Mouse (Mus musculus) urinary bladder, postnatal 14 days (tissue): ENCODE results near the gene Abhd17b.
"Not testable (repeated sequence)": the region's sequence is repeated elsewhere in the genome, so short reads cannot be mapped to it uniquely, and the experiment has no call there.

Experiments used
- DNase-seq: peaks from one replicate; pipeline ENCODE4 v3.0.0; 2021; ENCODE audit warnings: low spot score

Abhd17b gene

DNA sequence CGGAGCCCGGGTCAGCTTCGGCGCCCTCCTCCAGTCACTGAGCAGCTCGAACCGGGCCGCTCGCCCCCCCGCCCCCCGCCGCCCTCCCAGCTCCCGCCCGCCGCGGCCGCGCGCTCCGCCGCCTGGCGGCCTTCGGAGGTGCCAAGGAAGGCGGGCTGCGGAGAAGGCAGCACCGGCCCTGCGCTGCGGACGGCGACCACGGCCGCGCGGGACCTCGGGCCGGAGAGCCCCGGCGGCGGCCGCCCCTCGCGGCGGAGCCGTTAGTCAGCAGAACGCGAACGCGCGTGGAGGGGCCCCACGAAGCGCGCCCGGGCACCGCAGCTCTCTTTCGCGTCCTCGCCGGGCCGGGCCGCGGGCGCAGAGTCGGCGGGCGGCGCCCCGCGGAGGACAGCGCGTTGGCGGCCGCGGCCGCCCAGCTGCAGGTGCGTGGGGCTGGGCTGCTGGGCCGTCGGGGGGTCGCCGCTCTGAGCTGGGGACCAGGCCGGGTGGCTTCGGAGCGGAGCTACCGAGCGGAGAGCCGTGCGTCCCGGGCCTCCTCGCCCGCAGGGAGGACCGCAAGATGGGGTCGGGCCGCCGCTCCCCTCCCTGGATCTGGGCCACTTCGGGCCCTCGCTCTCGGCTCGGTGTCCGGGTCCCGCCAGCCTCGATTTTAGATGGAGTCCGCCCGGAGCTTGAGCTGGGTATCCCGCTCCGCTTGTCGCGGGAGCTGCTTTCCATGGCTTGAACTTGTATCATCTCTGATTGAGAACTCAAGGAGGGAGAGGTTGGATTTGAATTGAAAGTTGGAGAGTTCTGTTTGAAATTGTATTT, at the start of gene Abhd17b:
Abhd17b (plus strand) TSS at position 14 of the 810 bp plus-strand sequence.
- DNase-seq, result peak; percentile 50

DNA sequence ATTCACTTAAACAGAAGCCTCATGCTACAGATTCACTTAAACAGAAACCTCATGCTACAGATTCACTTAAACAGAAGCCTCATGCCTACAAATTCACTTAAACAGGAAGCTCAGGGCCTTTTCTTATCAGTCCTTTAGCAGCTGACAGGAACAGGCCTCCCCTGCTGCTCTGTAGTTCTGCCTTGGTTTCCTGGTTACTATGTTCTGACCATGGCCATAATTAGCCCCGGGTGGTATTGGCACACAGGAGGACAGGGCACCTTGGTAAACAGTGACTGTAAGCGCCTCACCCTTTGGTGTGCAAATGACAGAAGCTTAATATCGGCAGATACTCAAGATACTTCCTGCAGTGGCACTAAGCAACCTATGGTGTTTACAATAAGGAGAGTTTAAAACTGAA, 49.1 kb upstream of the Abhd17b start:
- DNase-seq, result no peak

- DNase-seq, result no peak
Observed at GRCm38 (mm10) chr19:21605294-21605693, 47.7 kb upstream of the Abhd17b start.

DNA sequence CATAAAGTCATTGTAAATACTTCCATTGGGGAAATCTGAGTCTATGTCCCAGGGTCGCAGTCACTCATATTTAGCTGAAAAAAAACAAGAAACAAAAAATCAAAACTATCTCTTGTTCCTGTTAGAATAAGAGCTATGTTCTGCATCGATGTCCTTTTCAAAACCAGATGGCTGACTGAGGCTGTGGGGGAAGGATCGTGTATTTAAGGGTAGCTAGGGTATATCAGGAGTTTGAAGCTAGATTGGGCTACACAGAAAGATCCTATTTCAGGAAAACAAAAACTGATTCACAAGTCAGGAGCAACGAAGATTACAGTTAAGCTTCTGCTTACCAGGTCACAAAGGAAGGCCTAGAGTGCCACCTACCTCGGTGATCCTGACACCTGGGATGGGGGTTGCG, 42.7 kb upstream of the Abhd17b start:
- no peak for DNase-seq

DNA sequence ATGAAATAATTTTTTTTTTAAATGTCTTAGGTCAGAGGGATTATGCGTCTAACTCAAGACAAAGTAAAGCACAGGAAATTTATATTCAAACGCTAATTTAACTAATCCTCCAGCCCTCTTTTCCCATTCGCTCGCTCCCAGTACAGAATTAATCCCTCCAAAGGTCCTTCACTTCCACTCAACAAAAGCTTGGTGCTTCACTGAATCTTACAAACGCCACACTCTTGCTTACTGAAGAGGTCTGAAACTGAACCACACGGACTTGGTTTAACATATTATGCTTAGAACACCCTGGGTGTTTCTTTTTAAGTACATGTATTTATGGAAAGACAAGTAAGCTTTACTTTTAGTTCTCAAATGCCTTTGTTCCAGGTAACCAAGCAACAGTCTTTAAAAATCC, 41.7 kb upstream of the Abhd17b start:
- DNase-seq, result no peak

GRCm38 (mm10) chr19:21611725-21612575, 41.0 kb upstream of the Abhd17b start:
- DNase-seq, result no peak

- DNase-seq, result no peak
Observed at GRCm38 (mm10) chr19:21615801-21616200, 37.2 kb upstream of the Abhd17b start.

DNA sequence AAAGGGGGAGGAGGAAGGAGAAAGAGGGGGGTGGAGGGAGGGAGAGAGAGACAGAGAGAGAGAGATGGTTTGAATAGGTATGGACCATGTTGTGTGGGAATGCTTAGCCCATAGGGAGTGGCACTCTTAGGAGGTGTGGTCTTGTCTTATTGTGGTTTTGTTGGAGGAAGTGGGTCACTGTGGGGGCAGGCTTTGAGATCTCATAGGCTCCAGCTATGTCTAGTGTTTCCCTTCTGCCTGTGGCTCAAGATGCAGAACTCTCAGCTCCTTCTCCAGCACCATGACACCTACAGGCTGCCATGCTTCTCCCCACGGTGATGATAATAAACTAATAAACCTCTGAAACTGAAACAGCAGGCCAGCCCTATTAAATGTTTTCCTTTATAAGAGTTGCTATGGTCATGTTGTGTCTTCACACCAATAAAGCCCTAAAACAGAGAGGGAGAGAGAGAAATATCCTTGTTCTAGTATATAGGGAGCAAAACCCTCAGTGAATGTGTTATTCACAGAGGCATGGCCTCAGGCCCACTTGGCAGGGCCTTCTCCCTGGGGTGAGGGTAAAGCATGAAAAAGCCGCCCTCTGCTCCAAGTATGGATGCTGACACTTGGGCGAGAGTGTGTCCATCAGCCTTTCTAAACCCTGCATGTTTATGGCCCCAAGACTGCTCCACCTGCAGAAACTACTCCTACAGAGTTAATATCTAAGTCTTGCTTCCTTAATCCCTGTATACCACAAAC, 29.4 kb upstream of the Abhd17b start:
- no peak for DNase-seq

GRCm38 (mm10) chr19:21624148-21624535, 28.8 kb upstream of the Abhd17b start:
- DNase-seq, result no peak

DNA sequence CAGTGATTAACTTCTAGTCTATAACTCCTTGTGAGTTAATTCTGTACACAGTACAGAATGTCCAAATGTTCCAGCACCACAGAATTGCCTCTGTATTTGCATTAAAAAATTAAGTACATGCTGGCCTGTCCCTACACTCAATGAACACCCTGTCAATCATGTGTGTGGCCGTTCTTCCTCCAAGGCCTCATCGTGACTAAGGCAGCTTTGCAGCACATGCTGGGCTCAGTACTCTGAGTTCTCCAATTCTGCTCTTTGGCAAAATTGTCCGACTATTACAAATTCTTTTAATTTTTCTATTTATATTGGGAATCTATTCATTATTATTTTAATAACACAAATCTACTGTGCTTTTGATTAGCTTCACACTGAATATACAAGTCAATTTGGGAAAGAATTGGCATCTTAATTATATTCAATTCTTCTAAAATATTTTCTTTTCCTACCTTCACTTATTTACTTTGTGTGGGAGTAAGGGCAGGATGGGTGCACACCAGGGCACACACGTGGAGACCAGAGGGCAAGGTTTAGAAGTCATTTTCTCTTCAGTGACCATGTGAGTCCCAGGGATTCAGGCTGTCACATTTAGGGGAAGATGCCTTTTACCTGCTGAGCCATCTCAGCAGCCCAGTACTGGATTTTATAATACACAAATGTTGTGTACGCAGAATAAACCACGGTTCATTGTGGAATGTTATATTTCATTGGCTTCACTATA, 26.6 kb upstream of the Abhd17b start:
- no peak for DNase-seq

DNA sequence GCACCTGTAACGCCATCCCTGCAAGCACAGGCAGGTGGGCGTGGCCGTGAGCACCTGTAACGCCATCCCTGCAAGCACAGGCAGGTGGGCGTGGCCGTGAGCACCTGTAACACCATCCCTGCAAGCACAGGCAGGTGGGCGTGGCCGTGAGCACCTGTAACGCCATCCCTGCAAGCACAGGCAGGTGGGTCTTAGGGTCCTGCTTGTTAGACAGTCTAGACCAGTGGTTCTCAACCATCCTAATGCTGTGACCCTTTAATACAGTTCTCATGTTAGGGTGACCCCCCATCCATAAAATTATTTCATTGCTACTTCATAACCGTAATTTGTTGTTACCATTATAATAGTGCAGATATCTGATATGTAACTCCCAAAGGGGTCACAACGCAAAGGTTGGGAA, 24.5 kb upstream of the Abhd17b start:
- DNase-seq, result not testable (repeated sequence)

- no peak for DNase-seq
Observed at GRCm38 (mm10) chr19:21629030-21629429, 24.0 kb upstream of the Abhd17b start.

- DNase-seq, result no peak
Observed at GRCm38 (mm10) chr19:21629501-21629900, 23.5 kb upstream of the Abhd17b start.

DNA sequence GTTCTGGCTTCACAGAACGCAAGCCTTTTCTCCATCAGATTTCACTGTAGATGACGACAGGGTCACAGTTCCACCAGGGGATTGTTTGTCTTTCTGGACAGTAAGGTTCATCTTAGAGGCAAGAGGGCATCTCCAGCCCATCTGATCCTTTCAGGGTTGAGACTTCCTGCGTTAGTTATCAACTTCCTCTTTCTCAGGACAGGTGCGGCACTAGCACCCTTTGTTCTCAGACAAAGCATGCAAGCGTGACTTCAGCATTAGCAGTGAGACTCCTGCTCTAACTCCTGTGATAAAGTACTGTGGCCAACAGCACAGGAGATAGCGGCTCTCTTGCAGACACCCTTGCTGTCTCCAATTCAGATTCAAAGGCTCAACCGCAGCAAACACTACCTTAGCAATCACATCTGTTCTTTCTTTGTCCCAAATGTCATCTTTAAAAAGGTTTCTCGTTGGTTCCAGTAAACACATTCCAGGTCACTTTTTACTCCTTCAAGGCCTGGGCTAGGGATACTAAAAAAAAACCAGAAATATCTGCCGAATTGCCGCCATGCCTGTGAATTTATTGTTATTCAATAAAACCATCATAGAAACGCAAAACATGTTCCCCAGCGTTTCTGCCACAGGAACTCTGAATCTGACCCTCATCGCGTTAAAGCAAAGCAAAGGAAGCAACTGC, 22.2 kb upstream of the Abhd17b start:
- DNase-seq, result no peak

DNA sequence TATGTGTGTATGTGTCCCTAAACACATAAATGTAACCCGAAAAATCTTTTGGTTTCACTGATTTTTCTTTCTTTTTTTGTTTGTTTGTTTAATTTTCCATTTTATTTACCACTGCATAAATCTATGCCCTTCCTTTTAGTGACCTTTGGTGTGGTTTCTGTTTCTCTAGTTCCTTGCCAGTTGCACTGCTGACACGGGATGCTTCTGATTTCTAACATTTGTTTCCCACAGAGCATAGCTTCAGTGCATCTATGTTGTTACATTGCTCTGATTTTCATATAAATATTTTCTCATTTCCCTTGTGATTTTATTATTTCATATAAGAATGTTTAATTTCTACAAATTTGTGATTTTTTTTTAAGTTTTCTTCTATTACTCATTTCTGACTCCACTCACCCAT, 17.6 kb upstream of the Abhd17b start:
- no peak for DNase-seq

DNA sequence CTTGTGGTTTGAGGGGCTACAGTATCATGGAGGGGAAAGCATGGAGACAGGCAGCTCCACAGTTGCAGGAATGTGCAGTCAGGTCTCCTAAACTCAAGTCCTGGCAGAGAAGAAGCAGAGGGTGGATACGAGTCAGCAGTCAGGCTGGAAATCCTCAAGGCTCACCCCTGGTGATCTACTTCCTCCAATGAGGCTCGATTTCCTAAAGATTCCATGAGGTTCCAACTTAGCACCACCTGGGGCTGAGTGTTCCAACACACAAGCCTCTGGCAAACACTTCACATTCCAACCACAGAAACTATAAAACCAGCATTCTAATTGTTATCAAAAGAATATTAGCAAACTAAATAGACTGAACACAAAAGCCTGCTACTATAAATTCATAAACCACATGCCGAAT, 16.1 kb upstream of the Abhd17b start:
- DNase-seq, result no peak

DNA sequence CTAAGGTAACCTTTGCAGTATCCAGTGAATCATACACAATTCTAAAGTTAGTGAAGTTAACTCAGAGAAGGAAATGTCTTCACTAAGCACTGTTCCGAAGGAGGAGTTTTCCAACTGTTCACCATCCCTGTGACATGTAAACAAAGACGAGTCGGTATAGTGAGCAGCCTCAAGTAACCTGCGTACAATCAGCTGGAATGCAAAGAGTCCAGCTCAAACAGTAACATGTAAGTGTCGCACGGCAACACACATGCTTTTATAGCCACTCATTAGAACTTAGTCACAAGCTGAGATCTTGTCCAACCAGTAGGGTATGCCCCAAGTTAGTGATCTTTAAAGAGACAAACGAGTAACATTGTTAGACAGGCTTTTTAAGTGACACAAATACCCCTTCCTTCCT, 15.3 kb upstream of the Abhd17b start:
- no peak for DNase-seq

DNA sequence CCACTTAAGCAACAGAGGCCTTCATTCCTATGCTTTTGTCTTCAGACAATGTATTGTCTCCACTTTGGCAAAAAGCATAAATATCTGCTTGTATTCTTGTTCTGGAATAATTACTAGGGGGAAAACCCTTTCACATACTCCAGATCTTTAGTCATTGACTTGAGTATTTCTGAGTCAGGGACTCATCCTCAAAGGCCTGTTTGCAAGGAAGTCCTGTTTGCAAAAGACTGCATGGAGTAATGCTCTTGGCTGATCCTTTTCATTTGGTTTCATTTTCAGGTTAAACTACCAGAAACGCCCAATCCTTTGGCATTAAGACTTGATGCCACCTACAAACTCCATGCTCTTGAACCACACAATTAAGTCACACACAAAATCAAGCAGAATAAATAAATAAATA, 9.1 kb upstream of the Abhd17b start:
- DNase-seq, result no peak

- no peak for DNase-seq
Observed at GRCm38 (mm10) chr19:21645301-21645700, 7.7 kb upstream of the Abhd17b start.

DNA sequence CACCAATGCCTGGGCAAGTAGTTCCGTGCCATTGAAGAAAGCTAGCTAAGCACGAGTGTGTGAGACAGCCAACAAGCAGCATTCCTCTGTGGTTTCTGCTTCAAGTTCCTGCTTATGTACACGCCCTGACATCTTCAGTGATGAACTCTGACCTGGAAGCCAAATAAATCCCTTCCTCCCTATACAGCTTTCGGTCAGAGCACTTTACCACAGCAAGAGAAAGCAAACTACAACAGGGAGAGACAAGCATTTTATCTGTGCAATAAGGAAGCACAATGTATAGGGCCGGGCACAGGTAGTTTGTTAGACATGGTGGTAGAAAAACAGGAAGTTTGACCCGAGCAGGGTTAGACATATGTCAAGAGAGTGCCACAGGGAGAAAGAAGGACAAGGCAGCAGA, 6.8 kb upstream of the Abhd17b start:
- peak; percentile 18 for DNase-seq

DNA sequence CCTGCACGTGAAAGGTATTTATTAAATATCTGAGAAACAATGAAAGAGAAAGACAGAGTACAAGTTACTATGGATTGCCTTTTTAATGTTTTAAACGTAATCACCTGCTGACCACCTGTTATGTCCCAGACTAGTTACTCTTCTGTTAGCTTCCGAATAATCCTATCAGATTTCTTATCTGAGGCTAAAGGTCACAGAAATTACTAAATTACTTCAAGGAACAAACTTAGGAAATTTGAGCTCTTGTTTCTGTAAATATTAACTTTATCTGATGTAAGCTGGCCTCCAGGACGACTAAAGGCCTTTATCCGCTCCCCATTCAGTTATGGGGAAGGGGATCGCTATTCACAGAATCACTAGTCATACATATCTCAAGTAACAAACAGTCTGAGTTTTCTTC, 1.3 kb upstream of the Abhd17b start:
- DNase-seq, result no peak
